Mouse (Mus musculus): Measurements from ENCODE around the gene Ppard. TPM values are rescaled to one million over a fixed set of nuclear protein-coding genes. Genes with fewer than 3 reads are reported as not detected.

Ppard gene
- polyA plus RNA-seq, 1 experiment from 2014 or later: 2.2 TPM

DNA sequence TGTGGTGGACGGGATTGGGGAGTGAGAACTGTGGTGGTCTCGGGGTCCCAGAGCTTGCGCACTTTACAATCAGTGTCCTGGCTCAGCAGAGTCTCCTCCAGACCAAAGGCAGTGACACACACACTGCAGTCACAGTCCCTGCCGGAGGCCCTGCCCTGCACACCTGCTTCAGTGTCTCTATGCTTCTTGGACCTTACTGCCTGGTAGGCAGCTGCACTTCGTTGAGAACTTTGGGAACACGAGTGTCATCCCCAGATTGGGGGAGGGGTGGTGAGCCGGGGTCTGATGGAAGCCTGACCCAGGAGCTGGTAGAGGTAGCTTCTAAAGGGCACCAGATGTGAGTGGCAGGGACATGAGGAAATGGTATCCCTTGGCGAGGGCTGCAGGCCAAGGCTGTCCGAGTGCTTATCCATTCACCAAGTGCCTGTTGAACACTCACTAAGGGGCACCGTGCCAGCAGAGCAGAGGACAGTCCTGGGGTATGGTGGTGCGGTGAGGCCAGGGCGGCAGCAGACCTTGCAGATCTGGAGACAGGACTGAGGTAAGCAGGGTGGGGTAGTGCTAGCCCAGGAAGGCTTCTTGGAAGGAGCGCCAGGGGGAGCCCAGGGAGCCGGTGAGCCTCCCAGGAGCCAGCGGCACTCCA is 47.4 kb downstream of the Ppard start:
- Histone ChIP-seq H3K36me3 (no peaks in the 10 kb centered on the region), H3K4me1 (peaks cover 16% of the 10 kb centered on the region), H3K4me2 (replicated peaks) (no peak overlapping the region), H3K4me3 (no peak overlapping the region), H3K9me3 (no peaks in the 10 kb centered on the region), H3K27me3 (replicated peaks) (no peaks in the 10 kb centered on the region), H3K9ac (no peak overlapping the region), H3K27ac (no peak overlapping the region)
- no peak for ATAC-seq (ENCODE audit: low FRiP score, low read depth)
- 75% methylated on average over 15 of the region's 15 CpGs for WGBS

DNA sequence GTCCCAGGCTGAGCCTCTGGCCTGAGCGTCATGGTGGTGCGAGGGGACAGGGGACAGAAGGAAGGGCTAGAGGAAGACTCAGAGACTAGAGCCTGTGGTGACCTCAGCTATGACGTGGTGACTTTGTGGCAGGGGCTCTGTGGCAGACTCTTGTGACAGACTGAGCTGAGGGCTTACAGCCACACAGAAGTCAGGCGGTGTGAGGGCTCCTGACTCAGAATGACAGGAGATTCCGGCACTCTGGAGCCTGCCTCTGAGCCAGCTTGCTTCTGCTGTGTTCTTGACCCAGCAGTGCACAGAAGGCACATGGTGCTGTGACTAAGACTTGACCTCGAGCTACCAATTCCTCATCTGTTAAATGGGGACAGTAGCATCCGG is 47.9 kb downstream of the Ppard start:
- Histone ChIP-seq H3K36me3 (no peaks in the 10 kb centered on the region), H3K27ac (no peak overlapping the region), H3K27me3 (replicated peaks) (no peaks in the 10 kb centered on the region), H3K4me2 (replicated peaks) (no peak overlapping the region), H3K4me1 (peaks cover 21% of the 10 kb centered on the region), H3K9ac (no peak overlapping the region), H3K9me3 (no peaks in the 10 kb centered on the region), H3K4me3 (no peak overlapping the region)
- WGBS: 79% methylated on average over 7 of the region's 7 CpGs
- ATAC-seq (ENCODE audit: low FRiP score, low read depth): no peak

DNA sequence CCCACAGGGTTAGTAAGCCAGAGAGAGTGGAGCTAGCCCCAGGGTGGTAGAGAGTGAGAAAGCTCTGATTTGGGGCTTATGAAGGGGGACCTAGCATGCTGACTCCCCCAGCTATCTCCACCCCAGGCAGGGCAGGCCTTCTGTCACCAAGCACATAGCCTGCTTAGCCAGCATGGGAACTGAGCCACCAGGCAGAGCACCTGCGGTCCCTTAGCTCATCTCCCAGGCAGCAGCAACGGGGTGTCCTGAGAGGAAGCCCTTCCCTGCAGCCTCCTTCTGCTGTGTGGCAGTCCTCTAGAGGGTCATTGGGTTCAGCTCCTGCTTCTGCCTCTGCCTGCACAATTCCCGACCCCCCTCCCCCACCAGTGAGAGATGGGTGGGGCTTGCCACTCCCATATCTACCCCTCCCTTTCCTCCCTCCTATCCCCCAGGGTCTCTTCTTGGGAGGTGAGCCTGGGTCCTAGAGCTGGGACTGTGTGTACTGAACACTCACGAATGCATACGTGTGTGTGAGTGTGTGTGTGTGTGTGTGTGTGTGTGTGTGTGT is 48.4 kb downstream of the Ppard start:
- H3K4me2 ChIP-seq (replicated peaks): no peak overlapping the region
- no peaks in the 10 kb centered on the region for H3K36me3 ChIP-seq
- H3K4me3 ChIP-seq: no peak overlapping the region
- no peaks in the 10 kb centered on the region for H3K27me3 ChIP-seq (replicated peaks)
- H3K9ac ChIP-seq: no peak overlapping the region
- WGBS: 38% methylated on average over 5 of the region's 5 CpGs
- peaks cover 26% of the 10 kb centered on the region for H3K4me1 ChIP-seq
- H3K9me3 ChIP-seq: no peaks in the 10 kb centered on the region
- ATAC-seq (ENCODE audit: low FRiP score, low read depth): peak; percentile 33; the same call in 1 of the 2 replicates
- no peak overlapping the region for H3K27ac ChIP-seq

DNA sequence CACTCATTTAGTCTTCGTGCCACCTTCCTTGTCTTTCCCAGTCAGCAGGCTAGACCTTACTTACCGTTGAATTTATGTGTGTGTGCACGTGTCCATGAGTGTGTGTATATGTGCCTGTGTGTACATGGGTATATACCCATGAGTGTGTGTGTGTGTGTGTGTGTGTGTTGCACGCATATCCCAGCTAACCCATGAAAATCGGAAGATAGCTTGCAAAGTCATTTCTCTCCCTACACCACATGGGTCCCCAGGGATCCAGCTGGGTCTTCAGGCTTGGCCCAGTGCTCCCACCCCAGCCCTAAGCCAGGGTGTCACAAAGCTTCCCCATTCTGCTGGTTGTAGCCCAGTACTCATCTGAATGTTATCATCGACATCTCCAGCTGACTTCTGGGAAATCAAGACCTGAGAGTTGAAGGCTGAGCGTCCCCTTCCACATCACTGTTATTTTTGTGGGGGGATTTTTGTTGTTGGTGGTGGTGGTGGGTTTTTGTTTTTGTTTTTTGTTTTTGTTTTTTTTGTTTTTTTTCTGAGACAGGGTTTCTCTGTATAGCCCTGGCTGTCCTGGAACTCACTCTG is 49.5 kb downstream of the Ppard start:
- H3K4me2 ChIP-seq (replicated peaks): no peak overlapping the region
- no peak for ATAC-seq (ENCODE audit: low FRiP score, low read depth)
- WGBS: 89% methylated on average over 7 of the region's 7 CpGs
- H3K9ac ChIP-seq: no peak overlapping the region
- H3K4me3 ChIP-seq: no peak overlapping the region
- no peak overlapping the region for H3K27ac ChIP-seq
- no peaks in the 10 kb centered on the region for H3K27me3 ChIP-seq (replicated peaks)
- H3K4me1 ChIP-seq: peaks cover 35% of the 10 kb centered on the region
- no peaks in the 10 kb centered on the region for H3K9me3 ChIP-seq
- H3K36me3 ChIP-seq: no peaks in the 10 kb centered on the region

DNA sequence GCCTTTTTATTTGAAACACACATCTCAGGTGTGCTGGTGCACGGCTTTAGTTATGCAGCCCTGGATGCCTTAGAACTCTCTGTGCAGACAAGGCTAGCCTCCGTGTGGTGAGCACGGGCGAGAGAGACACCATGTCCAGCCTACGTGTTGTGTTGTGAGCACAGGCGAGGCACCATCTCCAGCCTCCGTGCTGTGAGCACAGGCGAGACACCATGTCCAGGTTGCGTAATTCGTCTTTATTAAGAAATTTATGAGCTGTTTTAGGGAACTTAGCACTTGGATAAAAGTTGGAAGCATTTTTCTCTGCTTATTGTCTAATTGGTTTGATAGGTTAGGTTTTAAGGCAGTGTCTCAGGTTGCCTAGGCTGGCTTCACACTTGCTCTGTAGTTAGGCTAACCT is 50.7 kb downstream of the Ppard start:
- Histone ChIP-seq H3K27ac (no peak overlapping the region), H3K4me1 (peaks cover 45% of the 10 kb centered on the region), H3K36me3 (no peaks in the 10 kb centered on the region), H3K4me2 (replicated peaks) (no peak overlapping the region), H3K9me3 (no peaks in the 10 kb centered on the region), H3K9ac (no peak overlapping the region), H3K4me3 (no peak overlapping the region), H3K27me3 (replicated peaks) (no peaks in the 10 kb centered on the region)
- WGBS: 88% methylated on average over 10 of the region's 10 CpGs
- no peak for ATAC-seq (ENCODE audit: low FRiP score, low read depth)

DNA sequence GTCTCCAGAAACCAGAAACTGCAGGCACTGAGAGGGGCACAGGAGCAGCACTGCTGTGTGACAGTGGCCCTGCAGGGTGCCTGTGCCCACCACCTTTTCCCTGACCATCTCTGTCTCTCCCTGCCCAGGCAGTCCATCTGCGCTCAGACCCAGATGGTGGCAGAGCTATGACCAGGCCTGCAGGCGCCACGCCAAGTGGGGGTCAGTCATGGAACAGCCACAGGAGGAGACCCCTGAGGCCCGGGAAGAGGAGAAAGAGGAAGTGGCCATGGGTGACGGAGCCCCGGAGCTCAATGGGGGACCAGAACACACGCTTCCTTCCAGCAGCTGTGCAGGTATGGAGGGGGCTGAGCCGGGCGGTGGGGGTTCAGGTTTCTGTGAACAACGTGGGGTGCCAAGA is 53.6 kb downstream of the Ppard start:
- H3K4me1 ChIP-seq: peaks cover 35% of the 10 kb centered on the region
- H3K27ac ChIP-seq: no peak overlapping the region
- H3K9me3 ChIP-seq: no peaks in the 10 kb centered on the region
- WGBS: 81% methylated on average over 10 of the region's 10 CpGs
- H3K4me2 ChIP-seq (replicated peaks): no peak overlapping the region
- ATAC-seq (ENCODE audit: low FRiP score, low read depth): no peak
- H3K4me3 ChIP-seq: no peak overlapping the region
- H3K36me3 ChIP-seq: no peaks in the 10 kb centered on the region
- H3K27me3 ChIP-seq (replicated peaks): no peaks in the 10 kb centered on the region
- H3K9ac ChIP-seq: no peak overlapping the region

DNA sequence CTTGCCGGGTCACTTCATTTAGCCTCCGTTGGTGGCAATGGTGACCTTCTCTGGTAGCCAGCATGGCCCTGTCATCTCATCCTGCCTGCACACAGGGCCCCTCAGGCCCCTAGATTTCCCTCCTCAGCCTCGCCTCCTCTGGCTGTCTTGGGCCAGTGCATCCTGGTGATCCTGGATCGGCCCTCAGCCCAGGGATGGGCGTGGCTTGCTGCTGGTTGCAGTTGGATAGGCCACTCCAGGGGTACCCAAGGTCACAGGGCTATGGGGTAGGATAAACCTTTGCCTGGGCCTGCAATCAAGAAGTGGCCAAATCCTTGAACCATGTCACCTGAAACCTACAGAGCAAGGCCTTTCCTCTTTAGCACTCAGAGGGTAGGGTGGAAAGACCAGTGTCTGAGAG is 54.5 kb downstream of the Ppard start:
- H3K27me3 ChIP-seq (replicated peaks): no peaks in the 10 kb centered on the region
- no peaks in the 10 kb centered on the region for H3K36me3 ChIP-seq
- H3K4me3 ChIP-seq: no peak overlapping the region
- ATAC-seq (ENCODE audit: low FRiP score, low read depth): no peak
- H3K9me3 ChIP-seq: no peaks in the 10 kb centered on the region
- no peak overlapping the region for H3K27ac ChIP-seq
- peaks cover 29% of the 10 kb centered on the region for H3K4me1 ChIP-seq
- H3K9ac ChIP-seq: no peak overlapping the region
- H3K4me2 ChIP-seq (replicated peaks): no peak overlapping the region
- WGBS: 41% methylated on average over 5 of the region's 5 CpGs

DNA sequence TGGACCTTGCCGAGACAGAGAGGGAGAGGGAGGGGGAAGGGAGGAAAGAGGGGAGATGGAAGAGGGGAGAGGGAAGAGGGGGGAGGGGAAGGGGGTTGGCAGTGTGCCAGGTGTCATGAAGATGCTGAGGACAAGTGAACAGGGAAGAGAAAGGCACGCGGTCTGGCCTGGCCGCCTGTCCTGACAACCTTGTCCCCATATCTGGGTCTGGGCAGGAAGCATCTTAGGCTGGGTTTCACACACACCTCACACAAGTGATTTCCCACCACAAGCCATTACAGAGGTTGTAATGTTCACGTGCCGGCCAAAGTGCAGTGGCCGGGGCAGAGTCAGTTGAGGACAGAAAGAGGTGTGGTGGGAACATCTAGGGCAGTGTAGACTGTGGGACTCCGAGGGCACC is 55.1 kb downstream of the Ppard start:
- no peak overlapping the region for H3K4me3 ChIP-seq
- no peak overlapping the region for H3K9ac ChIP-seq
- H3K36me3 ChIP-seq: no peaks in the 10 kb centered on the region; the same call in 1 of the 2 replicates
- no peak for ATAC-seq (ENCODE audit: low FRiP score, low read depth)
- no peak overlapping the region for H3K4me2 ChIP-seq (replicated peaks)
- no peaks in the 10 kb centered on the region for H3K27me3 ChIP-seq (replicated peaks)
- H3K27ac ChIP-seq: no peak overlapping the region
- no peaks in the 10 kb centered on the region for H3K9me3 ChIP-seq
- WGBS: 65% methylated on average over 8 of the region's 8 CpGs
- peaks cover 29% of the 10 kb centered on the region for H3K4me1 ChIP-seq

DNA sequence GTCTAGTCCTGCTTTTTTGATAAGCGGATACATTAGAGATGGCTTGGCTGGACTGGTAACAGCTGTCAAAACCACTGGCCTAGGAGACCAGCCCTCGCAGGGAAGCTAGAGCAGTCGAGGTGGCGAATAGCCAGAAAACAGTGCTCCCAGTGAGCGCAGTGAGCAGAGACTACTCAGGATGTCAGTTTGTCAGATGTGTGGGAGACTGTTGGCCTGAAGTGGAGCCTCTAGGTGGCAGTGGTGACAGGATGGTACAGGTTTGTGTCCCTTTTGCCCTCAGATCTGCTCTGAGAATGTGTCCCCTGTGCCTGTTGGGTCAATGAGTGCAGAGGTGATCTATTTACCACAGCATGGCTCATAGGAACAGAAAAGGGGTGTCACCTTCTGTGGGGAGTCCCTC is 55.5 kb downstream of the Ppard start:
- Histone ChIP-seq H3K36me3 (no peaks in the 10 kb centered on the region; the same call in 1 of the 2 replicates), H3K27ac (no peak overlapping the region), H3K9ac (no peak overlapping the region), H3K27me3 (replicated peaks) (no peaks in the 10 kb centered on the region), H3K4me1 (peaks cover 29% of the 10 kb centered on the region), H3K4me2 (replicated peaks) (no peak overlapping the region), H3K4me3 (no peak overlapping the region), H3K9me3 (no peaks in the 10 kb centered on the region)
- 72% methylated on average over 5 of the region's 5 CpGs for WGBS
- no peak for ATAC-seq (ENCODE audit: low FRiP score, low read depth)

DNA sequence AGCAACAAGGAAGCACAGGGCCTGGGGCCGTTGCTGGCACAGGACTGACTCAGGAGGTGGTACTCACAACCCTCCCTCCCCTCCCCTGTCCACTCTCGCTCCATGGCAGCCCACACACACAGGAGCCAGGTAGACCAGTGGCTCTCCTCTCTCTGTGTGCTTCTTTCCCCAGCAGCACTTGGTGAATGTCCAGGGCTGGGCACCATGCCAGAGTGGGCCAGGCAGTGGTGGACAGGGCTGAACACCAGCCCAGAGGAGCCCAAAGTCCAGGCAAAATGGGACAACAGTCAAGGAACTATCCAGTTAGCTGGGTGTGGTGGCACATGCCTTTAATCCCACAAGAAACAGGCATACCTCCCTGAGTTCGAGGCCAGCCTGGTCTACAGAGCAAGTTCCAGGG is 57.8 kb downstream of the Ppard start:
- Histone ChIP-seq H3K9ac (no peak overlapping the region), H3K4me2 (replicated peaks) (no peak overlapping the region), H3K4me1 (peaks cover 32% of the 10 kb centered on the region), H3K27me3 (replicated peaks) (no peaks in the 10 kb centered on the region), H3K4me3 (no peak overlapping the region), H3K27ac (no peak overlapping the region), H3K36me3 (no peaks in the 10 kb centered on the region; the same call in 1 of the 2 replicates), H3K9me3 (no peaks in the 10 kb centered on the region)
- WGBS: 88% methylated on average over 3 of the region's 3 CpGs
- ATAC-seq (ENCODE audit: low FRiP score, low read depth): no peak

DNA sequence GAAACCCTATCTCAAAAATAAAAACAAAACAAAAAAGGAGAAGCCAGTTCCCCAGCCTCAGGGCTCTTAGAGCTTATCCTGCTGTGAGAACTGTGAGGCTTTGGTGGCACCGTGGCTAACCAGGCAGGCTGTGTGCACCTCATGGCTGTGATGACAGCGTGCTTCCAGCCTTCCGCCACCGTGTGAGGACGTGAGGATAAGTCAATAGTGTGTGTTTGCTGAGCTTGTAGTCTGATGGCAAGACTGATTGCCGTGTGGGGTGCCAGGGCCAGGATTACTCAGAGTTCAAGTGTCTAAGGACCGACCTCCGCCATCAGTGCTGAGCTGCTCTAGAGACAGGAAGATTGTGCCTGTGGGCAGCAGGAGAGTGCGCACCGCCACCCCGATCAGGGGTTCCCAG is 58.2 kb downstream of the Ppard start:
- ATAC-seq (ENCODE audit: low FRiP score, low read depth): no peak
- Histone ChIP-seq H3K36me3 (no peaks in the 10 kb centered on the region; the same call in 1 of the 2 replicates), H3K27me3 (replicated peaks) (no peaks in the 10 kb centered on the region), H3K9me3 (no peaks in the 10 kb centered on the region), H3K9ac (no peak overlapping the region), H3K4me1 (peaks cover 28% of the 10 kb centered on the region), H3K4me2 (replicated peaks) (no peak overlapping the region), H3K4me3 (no peak overlapping the region), H3K27ac (no peak overlapping the region)
- whole genome bisulfite sequencing: 86% methylated on average over 11 of the region's 11 CpGs

DNA sequence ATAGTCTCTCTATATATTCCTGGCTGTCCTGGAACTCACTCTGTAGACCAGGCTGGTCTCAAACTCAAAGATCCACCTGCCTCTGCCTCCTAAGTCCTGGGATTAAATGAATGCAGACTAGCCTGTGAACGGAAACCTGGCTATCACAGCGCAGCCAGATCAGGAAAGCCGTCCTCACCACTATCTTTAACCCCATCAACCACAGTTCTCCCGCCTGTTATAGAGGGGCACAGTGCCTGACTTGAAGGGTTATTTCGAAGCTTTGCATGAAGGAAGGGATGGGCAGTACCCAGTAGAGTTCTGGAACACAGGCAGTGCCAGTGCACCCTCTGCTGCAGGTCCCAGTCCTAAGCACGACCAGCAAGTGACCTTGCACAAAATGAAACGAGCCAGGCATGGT is 58.8 kb downstream of the Ppard start:
- no peak for ATAC-seq (ENCODE audit: low FRiP score, low read depth)
- peaks cover 21% of the 10 kb centered on the region for H3K4me1 ChIP-seq
- H3K4me3 ChIP-seq: no peak overlapping the region
- no peak overlapping the region for H3K27ac ChIP-seq
- no peaks in the 10 kb centered on the region; the same call in 1 of the 2 replicates for H3K36me3 ChIP-seq
- no peaks in the 10 kb centered on the region for H3K27me3 ChIP-seq (replicated peaks)
- no peak overlapping the region for H3K4me2 ChIP-seq (replicated peaks)
- no peaks in the 10 kb centered on the region for H3K9me3 ChIP-seq
- 92% methylated on average over 7 of the region's 7 CpGs for WGBS
- H3K9ac ChIP-seq: no peak overlapping the region

DNA sequence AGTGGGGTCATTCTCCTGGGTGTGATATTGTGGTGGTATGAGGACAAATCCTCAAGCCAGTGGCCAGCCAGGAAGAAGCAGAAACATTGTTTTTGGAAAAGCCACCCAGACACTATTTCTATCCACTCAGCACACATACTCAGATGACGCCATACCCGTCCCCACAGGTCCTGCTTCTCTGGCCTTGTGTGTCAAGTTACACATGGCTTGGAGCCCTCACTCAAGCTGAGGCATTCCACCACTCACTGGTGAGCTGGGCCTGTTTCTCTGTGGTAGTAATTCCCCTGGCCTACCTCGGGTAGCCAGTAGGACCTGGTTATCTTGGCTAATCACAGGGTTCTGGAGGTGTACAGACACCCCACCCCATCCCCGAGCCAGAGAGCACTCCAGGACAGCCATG is 61.2 kb downstream of the Ppard start:
- H3K9me3 ChIP-seq: no peaks in the 10 kb centered on the region
- H3K36me3 ChIP-seq: peaks cover 3% of the 10 kb centered on the region
- no peak overlapping the region for H3K27ac ChIP-seq
- 86% methylated on average over 4 of the region's 4 CpGs for WGBS
- peaks cover 7% of the 10 kb centered on the region for H3K4me1 ChIP-seq
- no peaks in the 10 kb centered on the region for H3K27me3 ChIP-seq (replicated peaks)
- no peak for ATAC-seq (ENCODE audit: low FRiP score, low read depth)
- H3K9ac ChIP-seq: no peak overlapping the region
- no peak overlapping the region for H3K4me3 ChIP-seq
- no peak overlapping the region for H3K4me2 ChIP-seq (replicated peaks)
